Mouse (Mus musculus) adrenal gland, postnatal 14 days (tissue): ENCODE results near the gene Gm21761. TPM values are rescaled to one million over a fixed set of nuclear protein-coding genes. Genes with fewer than 3 reads are reported as not detected.

Experiments used
- total RNA-seq: library from RNA; stranded (reverse); gene quantifications from 2 replicates; pipeline ENCODE4 v1.2.3, GENCODE M21; 2021

The Gm21761 gene
- total RNA-seq, 1 experiment from 2014 or later, result not detected

Other genes starting within 250 kb of the Gm21761 start
- 221 and 312 TPM in 2 replicates for gene Hmgcs1, start 238.9 kb downstream of the Gm21761 start, total RNA-seq
- 2.9 and 3.0 TPM in 2 replicates for gene Nim1k, start 173.4 kb downstream of the Gm21761 start, total RNA-seq
- gene Zfp131, start 138.4 kb downstream of the Gm21761 start, total RNA-seq, result 39.4 and 39.8 TPM in 2 replicates
- gene AF067063, start 99.1 kb downstream of the Gm21761 start, total RNA-seq, result not detected in 2 replicates
- gene D13Ertd608e, start 93.3 kb downstream of the Gm21761 start, total RNA-seq, result not detected in 2 replicates
- gene Tcstv1, start 34.5 kb downstream of the Gm21761 start, total RNA-seq, result not detected in 2 replicates
- not detected in 2 replicates for gene B020031M17Rik, start 21.5 kb upstream of the Gm21761 start, total RNA-seq
- gene Gm36079, start 97.7 kb upstream of the Gm21761 start, total RNA-seq, result not detected in 2 replicates
- 0.30 and 1.1 TPM in 2 replicates for gene Gm21188, start 122.9 kb upstream of the Gm21761 start, total RNA-seq
- gene Gm20767, start 211.0 kb upstream of the Gm21761 start, total RNA-seq, result not detected in 2 replicates
- not detected in 2 replicates for gene Gm21818, start 243.2 kb upstream of the Gm21761 start, total RNA-seq